Mouse (Mus musculus) hindbrain, embryonic 12.5 days (tissue): Measurements from ENCODE around the gene Rtn4. TPM values are rescaled to one million over a fixed set of nuclear protein-coding genes. Genes with fewer than 3 reads are reported as not detected.

Experiments
- ATAC-seq: fragments of 200-750 bp; cut with Nextera tagmentation; 2 replicates; pipeline ENCODE4 v1.8.0; 2017; ENCODE audit warnings: moderate TSS enrichment; ENCODE audit not compliant: low FRiP score
- H3K27ac ChIP-seq: fragments of 300-500 bp; sonication (generic); 2 replicates; pipeline ENCODE4 v1.5.1; 2016; ENCODE audit warnings: mild to moderate bottlenecking
- H3K27me3 ChIP-seq: fragments of 300-500 bp; sonication (generic); 2 replicates; pipeline ENCODE4 v1.6.1; 2016; ENCODE audit warnings: mild to moderate bottlenecking
- H3K36me3 ChIP-seq: fragments of 300-500 bp; sonication (generic); 2 replicates; pipeline ENCODE4 v1.6.1; 2016; ENCODE audit warnings: mild to moderate bottlenecking
- H3K4me1 ChIP-seq: fragments of 300-500 bp; sonication (generic); 2 replicates; pipeline ENCODE4 v1.6.1; 2016
- H3K4me2 ChIP-seq: fragments of 300-500 bp; sonication (generic); replicated peaks from 2 replicates; pipeline ENCODE4 v1.6.1; 2016; ENCODE audit warnings: mild to moderate bottlenecking
- H3K4me3 ChIP-seq: fragments of 300-500 bp; sonication (generic); 2 replicates; pipeline ENCODE4 v1.5.1; 2016; ENCODE audit warnings: mild to moderate bottlenecking
- H3K9ac ChIP-seq: fragments of 300-500 bp; sonication (generic); 2 replicates; pipeline ENCODE4 v1.6.1; 2016; ENCODE audit warnings: mild to moderate bottlenecking, moderate library complexity
- H3K9me3 ChIP-seq: fragments of 300-500 bp; sonication (generic); replicated peaks from 2 replicates; pipeline ENCODE4 v1.6.1; 2016; ENCODE audit warnings: mild to moderate bottlenecking
- WGBS: fragments of 180-500 bp; shearing (Covaris S2); methylation state at CpG from one replicate; pipeline ENCODE4 v1.1.7; 2016; 5-methylcytosine and 5-hydroxymethylcytosine counted together
- polyA plus RNA-seq: library from polyadenylated mRNA; unstranded; fragments of >200 nt; fragmentation: Nextera tagmentation; extraction: Ambion mirVana; gene quantifications from 2 replicates; pipeline ENCODE4 v1.2.1, GENCODE M21; 2016

The Rtn4 gene
- polyA plus RNA-seq, 1 experiment from 2014 or later: 117 TPM

GRCm38 (mm10) chr11:29774296-29774695 lies 81.5 kb downstream of the Rtn4 start:
- Histone ChIP-seq H3K27me3 (no peaks in the 10 kb centered on the region), H3K27ac (no peak overlapping the region; the same call in 1 of the 2 replicates), H3K9ac (no peak overlapping the region), H3K36me3 (no peaks in the 10 kb centered on the region), H3K4me2 (no peak overlapping the region), H3K9me3 (no peaks in the 10 kb centered on the region), H3K4me1 (peaks cover 6% of the 10 kb centered on the region), H3K4me3 (no peak overlapping the region)
- WGBS: 48% methylated on average over 2 of the region's 2 CpGs
- peak; percentile 83 for ATAC-seq

- H3K4me3 ChIP-seq: no peak overlapping the region
- no peaks in the 10 kb centered on the region for H3K36me3 ChIP-seq
- no peak overlapping the region; the same call in 1 of the 2 replicates for H3K27ac ChIP-seq
Measured at GRCm38 (mm10) chr11:29774760-29775159, 82.0 kb downstream of the Rtn4 start.

GRCm38 (mm10) chr11:29777964-29778363 lies 85.2 kb downstream of the Rtn4 start:
- ATAC-seq: no peak
- H3K27ac ChIP-seq: no peak overlapping the region
- H3K4me1 ChIP-seq: peaks cover 6% of the 10 kb centered on the region

More at GRCm38 (mm10) chr11:29774760-29775159, 82.0 kb downstream of the Rtn4 start:
- H3K4me1 ChIP-seq: peaks cover 6% of the 10 kb centered on the region
- no peak overlapping the region for H3K4me2 ChIP-seq
- no peaks in the 10 kb centered on the region for H3K9me3 ChIP-seq
- no peaks in the 10 kb centered on the region for H3K27me3 ChIP-seq
- no peak overlapping the region for H3K9ac ChIP-seq
- 70% methylated on average over 2 of the region's 2 CpGs for WGBS
- peak; percentile 33; the same call in 1 of the 2 replicates for ATAC-seq

GRCm38 (mm10) chr11:29778936-29779335 lies 86.2 kb downstream of the Rtn4 start:
- WGBS: 61% methylated on average over 3 of the region's 3 CpGs
- no peak overlapping the region for H3K9ac ChIP-seq
- ATAC-seq: no peak
- peaks cover 6% of the 10 kb centered on the region for H3K4me1 ChIP-seq
- no peak overlapping the region for H3K27ac ChIP-seq
- H3K9me3 ChIP-seq: no peaks in the 10 kb centered on the region
- H3K27me3 ChIP-seq: no peaks in the 10 kb centered on the region
- no peaks in the 10 kb centered on the region for H3K36me3 ChIP-seq
- no peak overlapping the region for H3K4me2 ChIP-seq
- no peak overlapping the region for H3K4me3 ChIP-seq

More at GRCm38 (mm10) chr11:29777964-29778363, 85.2 kb downstream of the Rtn4 start:
- Histone ChIP-seq H3K36me3 (no peaks in the 10 kb centered on the region), H3K9me3 (no peaks in the 10 kb centered on the region), H3K9ac (no peak overlapping the region), H3K27me3 (no peaks in the 10 kb centered on the region), H3K4me3 (no peak overlapping the region), H3K4me2 (no peak overlapping the region)

- WGBS: 18% methylated on average over 2 of the region's 2 CpGs
- Histone ChIP-seq H3K4me2 (no peak overlapping the region), H3K9me3 (no peaks in the 10 kb centered on the region), H3K9ac (no peak overlapping the region), H3K4me3 (no peak overlapping the region), H3K27me3 (no peaks in the 10 kb centered on the region), H3K4me1 (peaks cover 4% of the 10 kb centered on the region), H3K27ac (no peak overlapping the region), H3K36me3 (no peaks in the 10 kb centered on the region)
- ATAC-seq: no peak
Measured at GRCm38 (mm10) chr11:29779409-29780026, 86.8 kb downstream of the Rtn4 start.

- WGBS: 87% methylated on average over 6 of the region's 6 CpGs
- Histone ChIP-seq H3K9me3 (no peaks in the 10 kb centered on the region), H3K27me3 (no peaks in the 10 kb centered on the region), H3K4me1 (peaks cover 4% of the 10 kb centered on the region; the same call in 1 of the 2 replicates), H3K9ac (no peak overlapping the region), H3K4me3 (no peak overlapping the region), H3K36me3 (no peaks in the 10 kb centered on the region), H3K4me2 (no peak overlapping the region), H3K27ac (no peak overlapping the region)
- no peak for ATAC-seq
Measured at GRCm38 (mm10) chr11:29786583-29787219, 94.0 kb downstream of the Rtn4 start.

- no peak for ATAC-seq
- WGBS: 30% methylated on average over 5 of the region's 5 CpGs
- no peak overlapping the region for H3K4me3 ChIP-seq
Measured at GRCm38 (mm10) chr11:29787473-29787872, 94.7 kb downstream of the Rtn4 start.

GRCm38 (mm10) chr11:29788499-29788898 lies 95.8 kb downstream of the Rtn4 start:
- WGBS: 43% methylated on average over 1 of the region's 1 CpGs
- peaks cover 4% of the 10 kb centered on the region; the same call in 1 of the 2 replicates for H3K4me1 ChIP-seq
- H3K9ac ChIP-seq: no peak overlapping the region
- no peaks in the 10 kb centered on the region for H3K9me3 ChIP-seq
- no peak overlapping the region for H3K4me2 ChIP-seq
- ATAC-seq: no peak
- no peak overlapping the region for H3K4me3 ChIP-seq
- no peaks in the 10 kb centered on the region for H3K36me3 ChIP-seq
- no peaks in the 10 kb centered on the region for H3K27me3 ChIP-seq
- no peak overlapping the region for H3K27ac ChIP-seq

More at GRCm38 (mm10) chr11:29787473-29787872, 94.7 kb downstream of the Rtn4 start:
- no peaks in the 10 kb centered on the region for H3K36me3 ChIP-seq
- H3K27me3 ChIP-seq: no peaks in the 10 kb centered on the region
- H3K4me2 ChIP-seq: no peak overlapping the region
- no peaks in the 10 kb centered on the region for H3K9me3 ChIP-seq
- H3K9ac ChIP-seq: no peak overlapping the region
- peaks cover 4% of the 10 kb centered on the region; the same call in 1 of the 2 replicates for H3K4me1 ChIP-seq
- H3K27ac ChIP-seq: no peak overlapping the region

GRCm38 (mm10) chr11:29788921-29789638 lies 96.3 kb downstream of the Rtn4 start:
- H3K4me1 ChIP-seq: peaks cover 4% of the 10 kb centered on the region; the same call in 1 of the 2 replicates
- 73% methylated on average over 6 of the region's 6 CpGs for WGBS
- no peak overlapping the region for H3K9ac ChIP-seq
- ATAC-seq: peak; percentile 67
- no peak overlapping the region for H3K4me2 ChIP-seq
- no peaks in the 10 kb centered on the region for H3K27me3 ChIP-seq
- H3K27ac ChIP-seq: no peak overlapping the region
- no peaks in the 10 kb centered on the region for H3K36me3 ChIP-seq
- no peaks in the 10 kb centered on the region for H3K9me3 ChIP-seq
- H3K4me3 ChIP-seq: no peak overlapping the region

GRCm38 (mm10) chr11:29790796-29791195 lies 98.0 kb downstream of the Rtn4 start:
- no peak overlapping the region for H3K9ac ChIP-seq
- WGBS: 85% methylated on average over 2 of the region's 2 CpGs
- no peaks in the 10 kb centered on the region for H3K9me3 ChIP-seq
- no peaks in the 10 kb centered on the region for H3K36me3 ChIP-seq
- H3K27me3 ChIP-seq: no peaks in the 10 kb centered on the region
- no peak for ATAC-seq
- no peak overlapping the region for H3K27ac ChIP-seq
- no peak overlapping the region for H3K4me2 ChIP-seq
- H3K4me1 ChIP-seq: peaks cover 4% of the 10 kb centered on the region; the same call in 1 of the 2 replicates
- H3K4me3 ChIP-seq: no peak overlapping the region
